Mouse (Mus musculus): ENCODE measurements around the gene Prrg3. TPM values are rescaled to one million over a fixed set of nuclear protein-coding genes. Genes with fewer than 3 reads are reported as not detected.
"Not testable (repeated sequence)": the region's sequence is repeated elsewhere in the genome, so short reads cannot be mapped to it uniquely, and the experiment has no call there.

The Prrg3 gene
- polyA plus RNA-seq (2017; shearing (Covaris generic)), result not detected

- no peak for ATAC-seq
These were observed at the start of gene Prrg3 for GRCm38 (mm10) chrX:71962073-71963051. TSS of gene Prrg3 (plus strand) at chrX:71962624.

GRCm38 (mm10) chrX:71946631-71947030 lies 15.8 kb upstream of the Prrg3 start:
- no peak for ATAC-seq

- ATAC-seq, result no peak
These were observed 4.1 kb upstream of the Prrg3 start for GRCm38 (mm10) chrX:71958366-71958765.

DNA sequence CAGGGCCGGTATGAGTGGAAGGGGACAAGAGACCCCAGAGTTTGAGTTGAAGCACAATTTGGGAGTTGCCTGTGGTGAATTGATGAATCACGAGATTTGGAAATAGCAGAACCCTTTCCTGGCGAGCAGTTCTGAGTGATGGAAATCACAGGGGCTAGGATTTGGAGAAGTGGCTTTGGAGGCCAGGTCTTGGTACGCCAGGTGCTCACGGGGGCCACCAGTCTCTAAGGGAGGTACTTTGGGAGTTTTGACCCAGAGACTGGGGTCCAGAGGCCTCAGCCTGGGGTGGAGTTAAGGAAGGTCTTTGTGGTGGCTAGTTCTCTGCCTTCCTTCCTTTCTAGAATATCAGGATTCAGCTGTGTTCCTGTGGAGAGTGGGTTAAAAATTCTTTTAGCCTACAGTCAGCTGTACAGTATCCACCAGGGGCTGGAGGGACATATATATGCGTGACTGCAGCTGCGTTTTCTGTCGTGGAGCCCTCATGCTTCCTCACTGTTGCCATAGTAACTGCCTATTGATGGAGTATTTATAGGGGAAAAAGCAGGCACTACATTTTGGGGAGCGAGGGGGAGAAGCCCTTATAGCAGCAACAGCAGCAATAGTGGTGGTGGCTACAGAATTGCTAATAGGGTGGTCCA lies 970 bp downstream of the Prrg3 start:
- no peak for ATAC-seq

DNA sequence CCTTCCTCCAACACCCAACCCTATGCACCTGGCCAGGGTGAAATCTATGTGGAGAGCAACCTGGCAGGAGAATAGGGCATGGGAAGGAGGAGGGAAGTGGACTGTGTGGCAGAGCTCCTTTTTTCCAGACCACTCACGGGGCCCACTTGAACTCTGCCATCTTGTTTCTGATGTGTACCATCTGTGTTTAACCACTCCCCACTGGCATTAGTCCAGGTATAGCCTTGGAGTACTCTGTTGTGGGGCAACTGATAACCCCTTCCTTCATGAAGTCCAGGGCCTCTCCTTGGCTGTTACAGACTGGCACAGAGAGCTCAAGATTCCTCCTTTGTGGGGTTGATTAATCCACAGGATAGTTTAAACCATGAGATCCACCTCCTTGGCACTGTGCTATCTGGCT lies 5.8 kb downstream of the Prrg3 start:
- no peak for ATAC-seq

DNA sequence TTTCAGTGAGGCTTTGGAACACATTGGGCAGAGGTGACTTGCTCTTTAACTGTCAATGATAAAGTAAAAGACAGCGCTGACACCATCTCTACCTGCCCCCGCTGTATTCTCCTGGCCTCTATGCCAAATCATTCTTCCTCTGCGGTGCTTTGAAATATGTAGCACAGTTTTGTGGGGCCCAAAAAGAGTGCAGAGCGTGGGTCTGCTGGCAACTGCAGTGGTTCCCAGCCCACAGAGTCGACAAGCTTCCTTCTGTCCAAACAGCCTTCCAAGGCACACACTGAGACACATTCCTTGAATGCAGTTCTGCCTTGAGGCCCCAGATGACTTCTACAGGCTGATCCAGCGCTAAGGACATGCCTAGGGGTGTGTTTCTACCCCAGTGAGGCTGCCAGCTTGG lies 6.4 kb downstream of the Prrg3 start:
- no peak for ATAC-seq

- ATAC-seq, result no peak
These were observed 8.9 kb downstream of the Prrg3 start for GRCm38 (mm10) chrX:71971325-71971724.

- ATAC-seq, result no peak
These were observed 10.3 kb downstream of the Prrg3 start, which contains the start of gene Fate1 for GRCm38 (mm10) chrX:71972686-71973085. TSS of gene Fate1 (plus strand) at chrX:71972986.

GRCm38 (mm10) chrX:71977681-71978080 lies 15.3 kb downstream of the Prrg3 start:
- ATAC-seq, result not testable (repeated sequence)

- ATAC-seq, result no peak
These were observed 18.0 kb downstream of the Prrg3 start for GRCm38 (mm10) chrX:71980443-71980842.

DNA sequence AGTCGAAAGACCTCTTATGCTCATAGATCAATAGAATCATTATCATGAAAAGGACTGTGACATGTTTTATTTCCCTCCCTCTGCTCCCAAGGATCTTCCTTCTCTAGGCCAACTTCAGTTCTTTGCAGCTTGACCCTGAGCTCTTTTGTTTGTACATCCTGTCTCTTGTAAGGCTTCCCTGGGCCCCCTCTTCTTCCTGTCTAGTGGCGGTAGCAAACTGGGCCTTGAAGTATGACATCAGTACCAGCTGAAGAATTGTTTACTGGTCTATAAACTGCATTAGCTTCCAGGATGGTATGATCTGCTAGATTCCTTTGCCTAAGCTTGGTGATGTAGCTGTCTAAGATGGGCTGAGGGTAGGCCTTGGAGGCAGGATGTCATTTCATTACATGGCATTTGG lies 18.9 kb downstream of the Prrg3 start:
- no peak for ATAC-seq

- no peak for ATAC-seq
These were observed 20.8 kb downstream of the Prrg3 start for GRCm38 (mm10) chrX:71983205-71983604.

- no peak for ATAC-seq
These were observed 21.4 kb downstream of the Prrg3 start for GRCm38 (mm10) chrX:71983775-71984174.

- no peak for ATAC-seq
These were observed 29.1 kb downstream of the Prrg3 start, which contains the start of gene Cnga2 for GRCm38 (mm10) chrX:71991549-71991948. TSS of gene Cnga2 (plus strand) at chrX:71991849.

GRCm38 (mm10) chrX:71995972-71996371 lies 33.5 kb downstream of the Prrg3 start:
- ATAC-seq, result no peak

DNA sequence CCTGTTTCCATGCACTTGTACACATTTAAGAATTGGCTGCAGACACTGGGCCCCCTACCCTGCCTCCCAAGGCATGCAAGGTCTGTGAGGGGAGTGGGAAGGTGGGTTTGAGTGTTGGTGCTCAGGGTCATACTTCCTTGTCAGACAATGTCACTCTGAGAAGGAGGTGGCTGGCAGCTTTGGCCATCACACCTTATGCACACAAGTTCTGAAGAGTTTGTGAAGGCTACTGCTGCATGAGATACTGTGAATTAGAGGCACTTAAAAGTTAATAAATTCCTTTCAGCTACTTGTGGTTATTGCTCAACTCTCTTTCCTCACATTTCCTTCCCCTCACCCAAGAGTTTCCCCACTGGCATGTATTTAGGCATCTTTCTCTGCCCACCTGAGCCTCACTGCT lies 47.5 kb downstream of the Prrg3 start:
- ATAC-seq, result no peak

GRCm38 (mm10) chrX:72012236-72012635 lies 49.8 kb downstream of the Prrg3 start:
- no peak for ATAC-seq

DNA sequence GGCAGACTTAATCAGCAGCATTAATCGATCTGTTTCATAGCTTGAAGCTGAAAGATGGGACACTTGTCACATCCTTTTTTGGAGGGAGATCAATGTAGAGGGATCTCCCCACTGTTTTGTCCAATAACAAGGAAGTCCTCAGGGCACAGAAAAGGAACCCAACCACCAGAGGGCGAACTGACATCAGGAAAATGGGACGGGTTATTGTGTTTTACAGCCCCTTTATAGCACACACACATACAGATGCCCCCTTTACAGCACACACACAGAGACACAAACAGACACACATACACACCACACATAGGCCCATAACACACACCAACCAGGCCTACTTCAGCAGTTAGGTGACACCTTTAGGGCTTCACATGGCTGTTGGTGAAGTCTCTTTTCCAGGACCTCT lies 50.4 kb downstream of the Prrg3 start:
- no peak for ATAC-seq

DNA sequence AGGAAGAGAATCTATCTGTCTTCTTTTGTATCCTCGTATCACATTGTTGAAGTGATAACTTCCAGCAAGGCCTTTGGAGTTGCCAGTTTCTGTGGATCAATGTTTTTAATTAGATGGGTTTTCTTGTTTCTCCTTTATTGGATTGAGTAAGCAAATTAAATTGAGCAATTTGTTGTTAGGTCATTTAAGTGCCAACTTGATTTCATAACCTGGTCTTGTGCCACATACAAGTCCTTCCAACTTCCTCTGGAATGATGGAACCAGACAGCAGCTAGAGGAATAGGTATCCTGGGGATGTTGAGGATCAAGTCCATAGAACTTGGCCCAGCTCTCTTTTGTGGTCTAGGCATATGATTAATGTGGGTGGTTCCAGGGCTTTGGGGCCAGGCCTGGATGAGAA lies 59.8 kb downstream of the Prrg3 start:
- no peak for ATAC-seq

All from CD4-positive, CD25-positive, alpha-beta regulatory T cell, adult 4 months (primary cell).